ENCODE assay signal across 13 mouse cellular contexts in genomic region chr7:66140923-66141570, GRCm38 (mm10). TPM values are rescaled to one million over a fixed set of nuclear protein-coding genes. Genes with fewer than 3 reads are reported as not detected.
DNase-seq lines count a peak whose midpoint lies in the region; ATAC-seq and TF ChIP-seq lines count a peak whose summit lies in the region.
"Had no signal": no experiment of that assay in that cellular context is flagged by ENCODE, and none has a peak within 500 bp of the region (broad histone marks: within the 10 kb centered on the region; RNA-seq: fewer than 3 reads in every experiment).

No protein-coding gene starts in this region.

- H3K27ac ChIP-seq in embryonic facial prominence, embryonic 14.5 days (replicated peaks; ENCODE audit: low read depth, low read length): no peak overlapping the region
- H3K27ac ChIP-seq in embryonic facial prominence, embryonic 10.5 days (replicated peaks): no peak overlapping the region
- 0 out of 2 replicates have a peak overlapping the region, but pooled peaks have one; percentile 9 for H3K27ac ChIP-seq in limb, embryonic 12.5 days
- no peak overlapping the region for H3K27ac ChIP-seq in limb, embryonic 10.5 days
- H3K27ac ChIP-seq in embryonic facial prominence, embryonic 15.5 days (replicated peaks): no peak overlapping the region
- H3K27ac ChIP-seq in midbrain, postnatal 0 days (ENCODE audit: low read depth, low read length): peak overlapping the region; percentile 38; the same call in 1 of the 2 replicates
- H3K27ac ChIP-seq: liver, embryonic 14.5 days had no signal

- TF ChIP-seq CTCF in midbrain, postnatal 0 days (IDR thresholded peaks at IDR 0.05): no peak

- ATAC-seq in embryonic facial prominence, embryonic 14.5 days (ENCODE audit: low read depth): peak; percentile 84
- ATAC-seq in limb, embryonic 12.5 days (ENCODE audit: insufficient number of reproducible peaks, insufficient read depth, low FRiP score, low TSS enrichment, low read depth): no peak
- ATAC-seq in embryonic facial prominence, embryonic 15.5 days (ENCODE audit: insufficient number of reproducible peaks, low FRiP score, low TSS enrichment, low read depth): peak; percentile 69
- ATAC-seq in midbrain, postnatal 0 days (ENCODE audit: low FRiP score): peak; percentile 58; the same call in 1 of the 2 replicates

- H3K4me2 ChIP-seq in embryonic facial prominence, embryonic 14.5 days (ENCODE audit: low read depth, low read length): no peak overlapping the region
- no peak overlapping the region for H3K4me2 ChIP-seq in limb, embryonic 12.5 days
- no peak overlapping the region for H3K4me2 ChIP-seq in embryonic facial prominence, embryonic 15.5 days (replicated peaks)
- no peak overlapping the region for H3K4me2 ChIP-seq in midbrain, postnatal 0 days (ENCODE audit: low read depth, low read length, poor library complexity, severe bottlenecking)

- H3K4me1 ChIP-seq in embryonic facial prominence, embryonic 14.5 days (ENCODE audit: control insufficient read depth, insufficient read depth, low read length): peaks cover 8% of the 10 kb centered on the region
- peaks cover 5% of the 10 kb centered on the region for H3K4me1 ChIP-seq in embryonic facial prominence, embryonic 10.5 days
- peaks cover 34% of the 10 kb centered on the region for H3K4me1 ChIP-seq in limb, embryonic 12.5 days (replicated peaks)
- H3K4me1 ChIP-seq in limb, embryonic 10.5 days: peaks cover 3% of the 10 kb centered on the region; the same call in 1 of the 2 replicates
- peaks cover 24% of the 10 kb centered on the region for H3K4me1 ChIP-seq in embryonic facial prominence, embryonic 15.5 days
- peaks cover 26% of the 10 kb centered on the region for H3K4me1 ChIP-seq in midbrain, postnatal 0 days (ENCODE audit: insufficient read depth, low read length)

- 54% methylated on average over 4 of the region's 4 CpGs for WGBS in embryonic facial prominence, embryonic 14.5 days
- WGBS in embryonic facial prominence, embryonic 10.5 days: 86% methylated on average over 4 of the region's 4 CpGs
- WGBS in limb, embryonic 12.5 days: 61% methylated on average over 4 of the region's 4 CpGs
- WGBS in limb, embryonic 10.5 days: 87% methylated on average over 4 of the region's 4 CpGs
- WGBS in embryonic facial prominence, embryonic 15.5 days: 49% methylated on average over 4 of the region's 4 CpGs
- WGBS in midbrain, postnatal 0 days: 25% methylated on average over 4 of the region's 4 CpGs

- no peak overlapping the region for H3K9ac ChIP-seq in embryonic facial prominence, embryonic 14.5 days (ENCODE audit: low read depth, low read length)
- H3K9ac ChIP-seq in limb, embryonic 12.5 days (replicated peaks): no peak overlapping the region
- H3K9ac ChIP-seq in embryonic facial prominence, embryonic 15.5 days: no peak overlapping the region
- H3K9ac ChIP-seq in midbrain, postnatal 0 days (replicated peaks; ENCODE audit: low read length, poor library complexity, severe bottlenecking): 0 out of 2 replicates have a peak overlapping the region, but pooled peaks have one; percentile 2
- H3K9ac ChIP-seq: liver, embryonic 14.5 days had no signal

- 0 out of 2 replicates have a peak, but pooled peaks cover 10% of the 10 kb centered on the region for H3K36me3 ChIP-seq in embryonic facial prominence, embryonic 14.5 days (ENCODE audit: control insufficient read depth, insufficient read depth, low read length)
- peaks cover 39% of the 10 kb centered on the region for H3K36me3 ChIP-seq in embryonic facial prominence, embryonic 10.5 days (replicated peaks)
- peaks cover 13% of the 10 kb centered on the region; the same call in 1 of the 2 replicates for H3K36me3 ChIP-seq in limb, embryonic 12.5 days
- H3K36me3 ChIP-seq in limb, embryonic 10.5 days: peaks cover 44% of the 10 kb centered on the region
- H3K36me3 ChIP-seq in embryonic facial prominence, embryonic 15.5 days: no peaks in the 10 kb centered on the region
- no peaks in the 10 kb centered on the region for H3K36me3 ChIP-seq in midbrain, postnatal 0 days (ENCODE audit: insufficient read depth, low read length)

- H3K9me3 ChIP-seq in embryonic facial prominence, embryonic 14.5 days (ENCODE audit: control insufficient read depth, low read length): no peaks in the 10 kb centered on the region
- H3K9me3 ChIP-seq in embryonic facial prominence, embryonic 10.5 days: no peaks in the 10 kb centered on the region
- H3K9me3 ChIP-seq in limb, embryonic 12.5 days: no peaks in the 10 kb centered on the region
- no peaks in the 10 kb centered on the region for H3K9me3 ChIP-seq in limb, embryonic 10.5 days (replicated peaks)
- no peaks in the 10 kb centered on the region for H3K9me3 ChIP-seq in embryonic facial prominence, embryonic 15.5 days (replicated peaks)
- no peaks in the 10 kb centered on the region for H3K9me3 ChIP-seq in midbrain, postnatal 0 days (ENCODE audit: low read length)
- H3K9me3 ChIP-seq: G1E had no signal

- no peaks in the 10 kb centered on the region for H3K27me3 ChIP-seq in embryonic facial prominence, embryonic 14.5 days (replicated peaks; ENCODE audit: control insufficient read depth, insufficient read depth, low read length)
- no peaks in the 10 kb centered on the region for H3K27me3 ChIP-seq in embryonic facial prominence, embryonic 10.5 days (replicated peaks; ENCODE audit: low read depth, poor library complexity, severe bottlenecking)
- no peaks in the 10 kb centered on the region for H3K27me3 ChIP-seq in limb, embryonic 12.5 days
- no peaks in the 10 kb centered on the region for H3K27me3 ChIP-seq in limb, embryonic 10.5 days (ENCODE audit: low read depth, poor library complexity, severe bottlenecking)
- no peaks in the 10 kb centered on the region for H3K27me3 ChIP-seq in embryonic facial prominence, embryonic 15.5 days
- H3K27me3 ChIP-seq in midbrain, postnatal 0 days (ENCODE audit: insufficient read depth, low read length): no peaks in the 10 kb centered on the region

- no peak overlapping the region for H3K4me3 ChIP-seq in embryonic facial prominence, embryonic 14.5 days (ENCODE audit: low read depth, low read length)
- no peak overlapping the region for H3K4me3 ChIP-seq in embryonic facial prominence, embryonic 10.5 days
- H3K4me3 ChIP-seq in limb, embryonic 12.5 days (replicated peaks): no peak overlapping the region
- H3K4me3 ChIP-seq in limb, embryonic 10.5 days: no peak overlapping the region
- H3K4me3 ChIP-seq in embryonic facial prominence, embryonic 15.5 days (replicated peaks): no peak overlapping the region
- H3K4me3 ChIP-seq in midbrain, postnatal 0 days (ENCODE audit: low read depth, low read length): no peak overlapping the region

- peak; percentile 51 for DNase-seq in embryonic facial prominence, embryonic 14.5 days (ENCODE audit: low spot score)
- no peak for DNase-seq in embryonic facial prominence, embryonic 10.5 days (ENCODE audit: low spot score)
- no peak for DNase-seq in limb, embryonic 10.5 days (ENCODE audit: low spot score)
- DNase-seq in midbrain, postnatal 0 days (ENCODE audit: low spot score): no peak
- DNase-seq in urinary bladder, postnatal 36 days (ENCODE audit: low spot score in 2 of 2): no peak
- DNase-seq in testis, postnatal 10 days (ENCODE audit: low spot score): no peak
- DNase-seq: adrenal gland, adult 2 months; cerebellum, adult 11-12 months; kidney, adult 2 months had no signal

RNA-seq across cellular contexts. Expression of gene Chsy1, which starts 31.7 kb away (rescaled TPM):
- polyA plus RNA-seq in embryonic facial prominence, embryonic 14.5 days (2014; fragmentation: Nextera tagmentation; extraction: Ambion mirVana): 34.4 and 36.6 TPM in 2 replicates
- 12.5 and 13.4 TPM in 2 replicates for polyA plus RNA-seq in embryonic facial prominence, embryonic 10.5 days (2016; fragmentation: Nextera tagmentation; extraction: Ambion mirVana)
- polyA plus RNA-seq in limb, embryonic 12.5 days (2016; fragmentation: Nextera tagmentation; extraction: Ambion mirVana): 20.7 and 23.0 TPM in 2 replicates
- 12.9 and 14.8 TPM in 2 replicates for polyA plus RNA-seq in limb, embryonic 10.5 days (2016; fragmentation: Nextera tagmentation; extraction: Ambion mirVana)
- 16.1 and 18.0 TPM in 2 replicates for polyA plus RNA-seq in embryonic facial prominence, embryonic 15.5 days (2015; fragmentation: Nextera tagmentation; extraction: Ambion mirVana)
- total RNA-seq in midbrain, postnatal 0 days (2014; rRNA removed): 38.9 and 40.3 TPM in 2 replicates
- 6.8 and 7.2 TPM in 2 replicates for polyA plus RNA-seq in midbrain, postnatal 0 days (2015; fragmentation: Nextera tagmentation; extraction: Ambion mirVana)

Comparison
In these comparisons a context has a peak if more than half of its experiments do, and no peak if none do; other contexts are left out.
1. H3K27ac ChIP-seq: peak in limb, embryonic 12.5 days (single experiment) and midbrain, postnatal 0 days (single experiment); none in embryonic facial prominence, embryonic 14.5 days (single experiment), embryonic facial prominence, embryonic 10.5 days (single experiment), limb, embryonic 10.5 days (single experiment) and embryonic facial prominence, embryonic 15.5 days (single experiment).